Mouse (Mus musculus) natural killer cell, adult 2 months (primary cell): ENCODE data around the gene Plac8.

Source experiments
- DNase-seq, 2 experiments: peaks; one replicate each; pipeline ENCODE4 v3.0.0; 2022; ENCODE audit warnings: low spot score in 2 of 2

Plac8 gene

GRCm38 (mm10) chr5:100581622-100582434, 9.8 kb upstream of the Plac8 start:
- DNase-seq: no peak

DNA sequence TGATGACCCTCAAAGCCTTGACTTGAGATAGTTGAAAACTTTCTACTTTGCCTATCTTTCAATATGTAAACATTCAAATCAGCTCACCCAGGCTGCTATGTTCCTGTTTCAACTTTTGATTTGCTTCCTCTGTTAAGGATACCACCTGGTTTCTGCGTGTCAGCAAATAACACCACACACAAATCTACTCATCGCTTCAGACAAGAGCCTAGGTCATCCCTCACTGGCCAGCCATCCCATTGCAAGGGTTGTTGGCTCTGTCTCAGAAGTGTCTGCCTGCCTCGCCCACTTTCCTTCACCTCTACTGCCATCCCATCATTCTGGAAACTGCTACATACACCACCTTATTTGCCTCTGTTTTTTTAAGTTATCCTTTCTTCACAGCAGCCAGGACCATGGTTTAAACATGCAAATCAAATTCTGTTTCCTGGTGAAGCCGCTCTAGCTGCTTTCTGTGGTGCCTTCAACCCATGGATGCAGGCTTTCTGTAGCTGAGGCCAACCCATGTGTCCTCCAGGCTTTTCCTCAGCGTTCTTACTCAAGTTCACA, 6.9 kb upstream of the Plac8 start:
- no peak for DNase-seq

DNA sequence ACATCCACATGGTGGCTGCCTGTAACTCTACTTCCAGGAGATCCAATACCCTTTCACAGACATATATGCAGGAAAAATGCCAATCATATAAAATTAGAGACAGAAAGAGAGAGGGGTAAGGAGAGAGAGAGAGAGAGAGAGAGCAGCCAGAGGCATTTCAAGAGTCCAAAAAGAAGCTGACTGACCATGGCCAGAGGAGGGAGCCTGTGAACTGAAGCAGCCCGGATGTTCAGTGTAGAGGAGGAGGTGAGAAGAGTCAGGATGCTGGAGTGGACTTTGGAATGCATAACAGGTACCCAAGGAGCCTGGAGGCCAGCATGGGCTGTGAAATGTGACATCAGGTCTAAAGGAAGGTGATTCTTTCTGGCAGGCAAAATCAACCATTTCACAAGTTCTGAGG, 2.7 kb upstream of the Plac8 start:
- no peak for DNase-seq

GRCm38 (mm10) chr5:100573256-100573655, 1.2 kb upstream of the Plac8 start:
- DNase-seq: peak; percentile 62 to 73

- DNase-seq: no peak
Observed at GRCm38 (mm10) chr5:100570716-100571115, 1.3 kb downstream of the Plac8 start.

DNA sequence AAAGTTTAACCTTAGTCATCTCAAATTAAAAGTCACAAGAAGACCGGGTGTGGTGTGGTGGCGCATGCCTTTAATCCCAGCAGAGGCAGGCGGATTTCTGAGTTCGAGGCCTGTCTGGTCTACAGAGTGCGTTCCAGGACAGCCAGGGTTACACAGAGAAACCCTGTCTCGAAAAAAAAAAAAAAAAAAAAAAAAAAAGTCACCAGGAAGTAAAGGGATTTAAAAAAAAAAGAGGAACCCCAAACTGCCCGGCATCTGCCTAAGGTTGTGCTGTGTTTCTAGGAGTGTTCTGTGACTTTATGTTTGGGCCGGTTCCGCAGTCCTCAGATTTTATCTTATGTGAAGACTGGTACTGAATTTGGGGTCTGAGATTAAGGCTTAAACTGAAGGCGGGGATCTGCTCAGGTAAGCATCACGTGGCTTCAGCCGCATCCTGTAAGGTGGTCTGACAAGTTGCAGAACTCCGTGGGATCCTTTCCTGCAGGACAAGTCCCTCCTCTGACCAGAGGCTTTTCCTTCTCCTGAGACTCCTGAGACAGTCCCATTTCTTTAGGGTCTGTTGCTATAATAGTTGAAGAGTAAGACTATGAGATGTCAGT, 1.9 kb downstream of the Plac8 start:
- peak in 1 of 2 experiments; percentile 30 for DNase-seq

GRCm38 (mm10) chr5:100569250-100569934, 2.7 kb downstream of the Plac8 start:
- peak in 1 of 2 experiments; percentile 43 for DNase-seq

- DNase-seq: no peak
Observed at GRCm38 (mm10) chr5:100568802-100569201, 3.2 kb downstream of the Plac8 start.

DNA sequence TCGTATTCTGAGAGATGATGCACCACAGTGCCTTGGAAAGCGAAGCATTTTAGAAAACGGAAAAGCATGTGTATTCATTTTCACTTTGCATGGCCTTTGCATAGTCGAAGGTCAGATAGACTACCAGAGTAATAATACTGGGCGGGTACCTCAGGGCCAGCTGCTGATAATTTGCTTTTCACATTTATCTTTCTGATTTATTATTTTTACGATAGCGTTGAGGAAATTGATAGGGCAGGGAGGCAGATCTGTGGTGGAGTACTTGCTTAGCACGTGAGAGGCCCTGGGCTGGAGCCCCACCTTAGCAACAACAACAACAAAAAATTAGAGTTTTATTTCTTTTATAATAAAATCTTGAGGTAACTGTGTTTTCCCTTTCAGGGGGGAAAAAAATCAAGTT, 3.9 kb downstream of the Plac8 start:
- no peak for DNase-seq

DNA sequence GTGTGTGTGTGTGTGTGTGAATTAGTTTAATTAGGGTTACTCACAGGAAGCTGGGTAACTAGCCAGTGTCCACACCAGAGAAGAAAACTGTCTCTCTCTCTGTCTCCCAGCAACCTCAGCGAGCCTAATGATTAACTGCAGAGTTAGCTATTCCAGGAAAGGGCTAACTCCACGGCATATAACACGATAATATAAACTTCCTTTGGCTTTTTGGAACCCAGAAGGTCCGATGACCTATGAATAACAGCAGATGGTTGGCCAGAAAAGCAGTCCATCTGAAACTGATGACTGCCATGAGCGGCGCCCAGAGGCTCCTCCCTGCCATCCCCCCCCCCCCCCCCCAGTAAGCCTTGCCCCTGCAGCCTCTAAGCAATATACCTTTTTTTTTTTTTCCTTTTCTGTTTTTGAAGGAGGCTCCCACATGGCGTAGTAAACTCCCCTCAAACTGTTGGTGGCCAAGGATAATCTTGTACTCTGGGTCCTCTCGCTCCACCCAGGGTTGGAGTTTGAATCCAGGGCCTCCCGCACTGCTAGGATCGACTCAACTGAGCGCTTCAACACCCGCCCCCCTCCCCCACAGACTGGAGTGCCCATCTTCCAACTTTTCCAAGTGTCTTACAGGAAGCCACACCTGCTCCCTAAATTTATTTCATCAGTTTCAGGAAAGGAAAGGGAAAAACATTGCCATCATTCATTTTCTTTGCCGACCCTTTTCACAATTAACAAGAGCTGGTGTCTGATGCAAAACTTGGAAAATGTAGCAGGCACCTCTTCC, 4.6 kb downstream of the Plac8 start:
- DNase-seq: no peak

GRCm38 (mm10) chr5:100566798-100567197, 5.2 kb downstream of the Plac8 start:
- DNase-seq: no peak

DNA sequence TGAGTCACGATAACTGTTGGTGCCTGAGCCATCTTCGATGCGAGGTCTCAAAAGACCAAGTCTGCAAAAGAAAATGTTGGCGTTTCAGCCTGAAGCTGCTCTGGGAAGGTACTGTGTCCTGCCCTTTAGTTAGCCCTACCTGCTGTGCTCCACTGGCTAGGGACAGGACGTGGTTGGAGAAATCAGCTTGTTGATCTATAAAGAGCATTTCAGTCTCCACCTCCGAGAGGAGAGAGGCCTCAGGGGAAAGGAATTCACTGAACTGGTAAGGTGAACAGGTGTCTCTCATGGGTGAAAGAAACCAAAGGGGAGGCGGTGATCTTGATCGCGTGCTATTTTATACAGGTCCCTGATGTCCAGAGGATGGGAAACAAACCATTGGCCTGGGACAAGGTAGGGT, 9.3 kb downstream of the Plac8 start:
- DNase-seq: no peak

- no peak for DNase-seq
Observed at GRCm38 (mm10) chr5:100559357-100559756, 12.7 kb downstream of the Plac8 start.

- DNase-seq: no peak
Observed at GRCm38 (mm10) chr5:100558783-100559182, 13.3 kb downstream of the Plac8 start.

- DNase-seq: no peak
Observed at GRCm38 (mm10) chr5:100557537-100557936, 14.5 kb downstream of the Plac8 start.

GRCm38 (mm10) chr5:100557019-100557418, 15.0 kb downstream of the Plac8 start:
- DNase-seq: no peak

DNA sequence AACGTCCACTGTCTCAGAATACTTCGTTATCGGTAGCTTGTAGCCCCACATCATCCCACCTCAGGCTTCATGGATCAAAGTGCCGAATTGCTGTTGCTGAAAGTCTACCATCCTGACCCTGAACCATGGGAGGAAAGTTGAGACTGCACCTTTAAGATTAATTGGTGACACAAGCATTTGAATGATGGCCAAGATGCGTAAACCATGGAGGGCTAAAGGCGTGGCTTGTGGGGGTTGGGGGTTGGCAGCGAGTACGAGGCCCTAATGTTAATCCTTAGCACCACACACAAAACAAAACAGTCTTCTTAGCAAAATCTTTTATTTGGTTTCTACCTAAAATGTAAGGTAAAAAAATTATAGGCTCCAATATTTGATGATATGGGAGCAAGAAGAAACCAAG, 18.6 kb downstream of the Plac8 start:
- no peak for DNase-seq

- DNase-seq: no peak
Observed at GRCm38 (mm10) chr5:100551952-100552351, 20.1 kb downstream of the Plac8 start.

DNA sequence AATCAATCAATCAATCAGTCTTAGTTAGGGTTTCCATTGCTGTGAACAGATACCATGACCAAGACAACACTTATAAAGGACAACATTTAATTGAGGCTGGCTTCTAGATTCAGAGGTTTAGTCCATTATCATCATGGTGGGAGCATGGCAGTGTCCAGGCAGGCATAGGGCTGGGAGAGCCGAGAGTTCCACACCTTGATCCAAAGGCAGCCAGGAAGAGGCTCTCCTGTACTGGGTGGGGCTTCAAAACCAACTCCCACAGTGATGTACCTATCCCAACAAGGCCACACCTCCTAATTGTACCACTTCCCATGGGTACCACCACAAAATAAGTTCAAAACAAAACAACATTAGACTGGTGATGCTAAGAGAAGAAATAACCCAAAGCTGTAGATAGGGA, 21.9 kb downstream of the Plac8 start:
- no peak for DNase-seq

GRCm38 (mm10) chr5:100549311-100549710, 22.7 kb downstream of the Plac8 start:
- no peak for DNase-seq

DNA sequence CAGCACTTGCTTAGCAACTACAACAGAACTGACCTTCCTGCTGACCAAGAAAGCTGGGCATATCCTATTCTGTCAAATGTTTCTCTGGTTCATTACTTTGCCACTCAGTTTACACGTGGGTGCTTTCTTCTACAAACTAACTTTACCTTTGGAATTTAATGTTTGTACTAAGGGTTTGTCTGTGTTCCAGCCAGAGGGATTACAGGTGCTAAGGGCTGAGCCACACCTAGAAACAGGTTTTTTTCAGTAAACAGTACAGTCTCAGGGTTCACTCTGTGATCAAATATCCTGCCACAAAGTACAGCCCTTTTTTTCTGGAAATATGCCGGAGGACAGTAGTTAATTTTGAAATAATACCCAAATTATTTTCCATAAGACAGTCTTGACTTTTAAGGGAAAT, 23.8 kb downstream of the Plac8 start:
- no peak for DNase-seq
